Mouse (Mus musculus): ENCODE measurements around the gene Lmtk2. TPM values are rescaled to one million over a fixed set of nuclear protein-coding genes. Genes with fewer than 3 reads are reported as not detected.

The Lmtk2 gene
- total and polyA plus RNA-seq, 3 experiments = 12.6 to 14.8 TPM; not detected in 1

GRCm38 (mm10) chr5:144226220-144226619 is 126.0 kb downstream of the Lmtk2 start:
- H3K36me3 ChIP-seq (ENCODE audit: control insufficient read depth in 1 of 2, insufficient read depth in 2 of 2, low read length in 2 of 2) = no peaks in the 10 kb centered on the region; a peak in 1 of 4 replicates
- no peak overlapping the region for H3K4me3 ChIP-seq (ENCODE audit: control insufficient read depth in 1 of 2, insufficient read depth in 1 of 2, low read depth in 2 of 2, low read length in 2 of 2)
- no peak for TF ChIP-seq POLR2AphosphoS5 (IDR thresholded peaks at IDR 0.05; ENCODE audit: borderline replicate concordance, low read depth, low read length)
- no peak for TF ChIP-seq NELFE (IDR thresholded peaks at IDR 0.05; ENCODE audit: low read depth, low read length)

DNA sequence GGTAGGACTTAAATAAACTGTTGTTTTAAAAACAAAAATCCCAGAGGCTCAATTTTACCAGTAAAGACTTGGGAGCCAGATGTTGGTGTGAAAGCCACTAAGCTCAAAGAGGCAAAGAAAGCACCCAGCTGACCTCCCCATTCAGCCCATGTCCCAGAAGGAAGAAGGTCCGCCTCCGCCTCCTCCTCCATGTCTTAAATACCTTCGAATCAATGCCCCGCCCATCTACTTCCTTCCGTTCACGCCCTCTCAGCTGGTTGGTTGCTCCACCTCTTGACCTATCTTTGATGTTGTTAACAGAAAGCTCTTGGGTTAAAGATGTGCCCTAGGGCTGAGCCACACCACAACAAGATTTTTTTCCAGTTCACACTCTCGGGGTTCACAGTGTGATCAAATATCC is 130.0 kb downstream of the Lmtk2 start:
- Histone ChIP-seq H3K9ac (ENCODE audit: control insufficient read depth, low read depth, low read length, poor library complexity, severe bottlenecking) (no peak overlapping the region), H3K27me3 (ENCODE audit: control insufficient read depth in 1 of 2, insufficient read depth in 2 of 2, low read length in 2 of 2) (no peaks in the 10 kb centered on the region), H3K9me3 (replicated peaks; ENCODE audit: insufficient read depth, low read length) (no peaks in the 10 kb centered on the region), H3K36me3 (ENCODE audit: control insufficient read depth in 1 of 2, insufficient read depth in 2 of 2, low read length in 2 of 2) (peaks cover 0 to 2% of the 10 kb centered on the region in 2 experiments; a peak in 2 of 4 replicates), H3K4me3 (ENCODE audit: control insufficient read depth in 1 of 2, insufficient read depth in 1 of 2, low read depth in 2 of 2, low read length in 2 of 2) (no peak overlapping the region), H3K4me1 (ENCODE audit: control insufficient read depth in 1 of 2, insufficient read depth in 2 of 2, low read length in 2 of 2) (peaks cover 0 to 7% of the 10 kb centered on the region in 2 experiments; a peak in 2 of 4 replicates), H3K79me2 (ENCODE audit: control insufficient read depth, insufficient read depth, low read length, poor library complexity) (no peaks in the 10 kb centered on the region), H3K27ac (ENCODE audit: control insufficient read depth, low read depth, low read length) (no peak overlapping the region)
- DNase-seq (ENCODE audit: low read depth, low spot score) = no peak
- TF ChIP-seq GABPA (IDR thresholded peaks at IDR 0.05; ENCODE audit: low read depth, low read length) = no peak
- TF ChIP-seq EP300 (IDR thresholded peaks at IDR 0.05; ENCODE audit: low read depth in 1 of 2, low read length in 2 of 2) = no peak
- no peak for TF ChIP-seq TCF12 (IDR thresholded peaks at IDR 0.05; ENCODE audit: low read depth, low read length)
- TF ChIP-seq MEF2A (IDR thresholded peaks at IDR 0.05; ENCODE audit: extremely low read depth, insufficient replicate concordance, low read depth, low read length, poor library complexity, severe bottlenecking) = no peak
- no peak for TF ChIP-seq ZKSCAN1 (IDR thresholded peaks at IDR 0.05; ENCODE audit: low read depth, low read length)
- TF ChIP-seq E2F4 (IDR thresholded peaks at IDR 0.05; ENCODE audit: borderline replicate concordance, low read depth, low read length) = no peak
- no peak for TF ChIP-seq USF2 (IDR thresholded peaks at IDR 0.05; ENCODE audit: borderline replicate concordance in 1 of 2, insufficient read depth in 1 of 2, low read depth in 1 of 2, low read length in 2 of 2)
- no peak for TF ChIP-seq TAL1 (IDR thresholded peaks at IDR 0.05; ENCODE audit: low read length)

More at GRCm38 (mm10) chr5:144226220-144226619, 126.0 kb downstream of the Lmtk2 start:
- Histone ChIP-seq H3K9ac (ENCODE audit: control insufficient read depth, low read depth, low read length, poor library complexity, severe bottlenecking) (no peak overlapping the region), H3K4me1 (ENCODE audit: control insufficient read depth in 1 of 2, insufficient read depth in 2 of 2, low read length in 2 of 2) (peaks cover 0 to 9% of the 10 kb centered on the region in 2 experiments; a peak in 1 of 4 replicates), H3K27me3 (ENCODE audit: control insufficient read depth in 1 of 2, insufficient read depth in 2 of 2, low read length in 2 of 2) (no peaks in the 10 kb centered on the region), H3K9me3 (replicated peaks; ENCODE audit: insufficient read depth, low read length) (no peaks in the 10 kb centered on the region), H3K27ac (ENCODE audit: control insufficient read depth, low read depth, low read length) (no peak overlapping the region), H3K79me2 (ENCODE audit: control insufficient read depth, insufficient read depth, low read length, poor library complexity) (no peaks in the 10 kb centered on the region)
- no peak for DNase-seq (ENCODE audit: low read depth, low spot score)

- peaks cover 0 to 2% of the 10 kb centered on the region in 2 experiments; a peak in 2 of 4 replicates for H3K36me3 ChIP-seq (ENCODE audit: control insufficient read depth in 1 of 2, insufficient read depth in 2 of 2, low read length in 2 of 2)
- peak; percentile 74 for DNase-seq (ENCODE audit: low read depth, low spot score)
- H3K9me3 ChIP-seq (replicated peaks; ENCODE audit: insufficient read depth, low read length) = no peaks in the 10 kb centered on the region
- no peak overlapping the region for H3K27ac ChIP-seq (ENCODE audit: control insufficient read depth, low read depth, low read length)
- peaks cover 0 to 7% of the 10 kb centered on the region in 2 experiments; a peak in 2 of 4 replicates for H3K4me1 ChIP-seq (ENCODE audit: control insufficient read depth in 1 of 2, insufficient read depth in 2 of 2, low read length in 2 of 2)
- no peak overlapping the region for H3K4me3 ChIP-seq (ENCODE audit: control insufficient read depth in 1 of 2, insufficient read depth in 1 of 2, low read depth in 2 of 2, low read length in 2 of 2)
- no peaks in the 10 kb centered on the region for H3K27me3 ChIP-seq (ENCODE audit: control insufficient read depth in 1 of 2, insufficient read depth in 2 of 2, low read length in 2 of 2)
- no peak overlapping the region for H3K9ac ChIP-seq (ENCODE audit: control insufficient read depth, low read depth, low read length, poor library complexity, severe bottlenecking)
- H3K79me2 ChIP-seq (ENCODE audit: control insufficient read depth, insufficient read depth, low read length, poor library complexity) = no peaks in the 10 kb centered on the region
- TF ChIP-seq RAD21 (IDR thresholded peaks at IDR 0.05; ENCODE audit: low read depth, low read length) (peak; percentile 43), HCFC1 (IDR thresholded peaks at IDR 0.05; ENCODE audit: low read depth, low read length) (no peak), POLR2AphosphoS5 (IDR thresholded peaks at IDR 0.05; ENCODE audit: borderline replicate concordance, low read depth, low read length) (no peak), SMC3 (IDR thresholded peaks at IDR 0.05; ENCODE audit: low read depth, low read length) (peak; percentile 74), KAT2A (conservative IDR thresholded peaks at IDR 0.05; ENCODE audit: low read depth, low read length) (no peak), NRF1 (IDR thresholded peaks at IDR 0.05; ENCODE audit: insufficient read depth, low read depth, low read length, poor library complexity, severe bottlenecking) (no peak), ZC3H11A (IDR thresholded peaks at IDR 0.05; ENCODE audit: low read depth, low read length) (peak; percentile 50; the same call in 1 of the 2 replicates), USF1 (IDR thresholded peaks at IDR 0.05; ENCODE audit: low read depth, low read length) (no peak), CTCF (IDR thresholded peaks at IDR 0.05 in 2 of 3, conservative IDR thresholded peaks at IDR 0.05 in 1 of 3; ENCODE audit: control insufficient read depth in 1 of 3, insufficient read depth in 1 of 3, low read depth in 2 of 3, low read length in 3 of 3, poor library complexity in 1 of 3, severe bottlenecking in 1 of 3) (peak; percentile 18 to 76 (median 63); a peak in 5 of 6 replicates), SIN3A (IDR thresholded peaks at IDR 0.05; ENCODE audit: low read length) (peak; percentile 48), TBP (IDR thresholded peaks at IDR 0.05; ENCODE audit: low read depth, low read length) (no peak), TAL1 (IDR thresholded peaks at IDR 0.05; ENCODE audit: low read length) (no peak), GABPA (IDR thresholded peaks at IDR 0.05; ENCODE audit: low read depth, low read length) (no peak), GATA1 (IDR thresholded peaks at IDR 0.05; ENCODE audit: low read depth, low read length) (no peak), RCOR1 (IDR thresholded peaks at IDR 0.05; ENCODE audit: low read depth, low read length) (no peak), CHD1 (IDR thresholded peaks at IDR 0.05; ENCODE audit: low read depth, low read length) (no peak), POLR2AphosphoS2 (IDR thresholded peaks at IDR 0.05; ENCODE audit: low read length) (no peak), ZNF384 (IDR thresholded peaks at IDR 0.05; ENCODE audit: low read depth, low read length) (peak; percentile 13; the same call in 1 of the 2 replicates)
These were observed 131.2 kb downstream of the Lmtk2 start for GRCm38 (mm10) chr5:144231410-144231809.
